Mouse (Mus musculus) ES-CJ7 (cell line): ENCODE results near the gene Iqcn.

Experiments
- DNase-seq: peaks from one replicate; pipeline ENCODE4 v3.0.0; 2011; ENCODE audit warnings: low read depth, low spot score

Iqcn gene

DNA sequence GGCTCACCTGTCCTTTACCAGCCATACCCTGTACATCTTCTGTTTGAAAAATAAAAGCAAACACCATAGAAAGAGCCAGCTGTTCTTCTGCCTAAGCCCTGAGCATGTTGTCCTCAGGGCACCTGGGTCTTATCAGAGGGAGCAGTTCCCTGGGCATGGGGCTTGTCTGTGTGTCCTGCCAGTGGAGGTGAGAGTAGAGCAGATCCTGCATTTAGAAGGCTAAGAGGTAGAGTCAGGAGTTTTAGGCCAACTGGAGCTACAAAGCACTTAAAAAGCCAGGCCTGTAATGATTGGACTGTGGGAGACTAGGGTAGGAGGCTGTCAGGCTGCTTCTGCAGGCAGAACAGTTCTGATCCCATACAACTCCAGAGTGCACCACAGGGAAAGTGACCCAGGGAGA lies 24.6 kb upstream of the Iqcn start:
- no peak for DNase-seq

- DNase-seq, result no peak
Measured at GRCm38 (mm10) chr8:70679404-70679803, 23.9 kb upstream of the Iqcn start.

GRCm38 (mm10) chr8:70680039-70680438 lies 23.2 kb upstream of the Iqcn start:
- DNase-seq, result no peak

DNA sequence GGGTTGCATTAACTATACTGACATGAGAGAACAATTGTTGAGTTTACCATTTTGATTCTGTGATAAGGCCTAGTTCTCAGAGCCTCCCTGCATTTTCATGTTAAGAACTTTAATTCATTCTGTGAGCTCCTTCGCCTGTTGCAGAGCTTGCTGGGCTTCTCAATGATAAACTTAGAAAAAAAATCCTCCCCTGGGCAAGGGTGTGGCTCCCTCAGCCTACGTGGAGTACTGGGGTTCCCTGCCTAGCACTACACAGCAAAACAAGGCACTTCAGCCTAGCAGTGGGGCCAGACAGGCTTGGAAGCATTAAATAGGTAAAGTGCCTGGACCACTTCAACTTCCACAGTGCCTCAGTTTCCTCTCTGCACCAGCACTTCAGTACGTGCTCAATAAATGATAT lies 21.8 kb upstream of the Iqcn start:
- DNase-seq, result no peak

GRCm38 (mm10) chr8:70682193-70682592 lies 21.1 kb upstream of the Iqcn start:
- peak; percentile 72 for DNase-seq

GRCm38 (mm10) chr8:70682692-70683091 lies 20.6 kb upstream of the Iqcn start:
- no peak for DNase-seq

GRCm38 (mm10) chr8:70684291-70684690 lies 19.0 kb upstream of the Iqcn start:
- no peak for DNase-seq

GRCm38 (mm10) chr8:70687576-70687975 lies 15.7 kb upstream of the Iqcn start:
- DNase-seq, result no peak

GRCm38 (mm10) chr8:70688136-70688535 lies 15.1 kb upstream of the Iqcn start:
- DNase-seq, result no peak

DNA sequence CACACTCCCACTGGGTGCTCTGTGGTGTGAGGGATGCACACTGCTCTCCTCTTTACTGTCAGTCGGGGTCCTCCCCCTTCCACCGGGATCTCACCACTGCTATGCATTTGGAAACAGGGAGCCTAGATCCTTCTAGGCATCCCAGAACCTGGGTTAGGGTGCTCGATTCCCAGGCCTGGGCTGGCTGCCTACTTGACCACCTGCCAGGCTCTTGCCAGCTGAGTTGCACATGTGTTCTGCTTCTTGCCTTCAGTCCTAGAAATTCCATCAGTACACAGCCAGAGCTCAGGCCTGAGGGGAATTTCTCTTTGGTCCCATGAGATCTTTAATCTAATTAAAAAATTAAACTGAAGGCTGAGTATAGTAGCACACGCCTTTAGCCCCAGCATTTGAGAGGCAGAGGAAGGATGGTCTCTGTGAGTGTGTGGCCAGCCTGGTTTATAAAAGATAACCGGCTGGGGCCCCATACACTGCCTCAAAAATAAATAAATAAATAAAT lies 13.3 kb upstream of the Iqcn start:
- no peak for DNase-seq

DNA sequence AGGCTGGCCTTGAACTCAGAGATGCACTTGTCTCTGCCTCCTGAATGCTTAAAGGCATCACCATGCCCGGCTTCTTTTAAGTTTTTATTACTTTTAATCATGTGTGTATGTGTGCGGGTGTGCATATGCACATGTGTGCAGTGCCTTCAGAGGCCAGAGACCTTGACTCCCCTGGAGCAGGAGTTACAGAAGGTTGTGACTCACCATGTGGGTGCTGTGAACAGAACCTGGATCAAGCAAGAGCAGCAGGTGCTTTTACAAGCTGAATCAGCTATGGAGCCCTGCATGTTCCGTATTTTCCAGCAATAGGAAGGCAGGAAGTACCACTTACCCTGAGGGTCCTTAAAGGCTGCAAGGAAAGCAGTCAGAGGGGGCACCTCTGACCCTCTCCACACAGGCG lies 12.0 kb upstream of the Iqcn start:
- DNase-seq, result no peak

DNA sequence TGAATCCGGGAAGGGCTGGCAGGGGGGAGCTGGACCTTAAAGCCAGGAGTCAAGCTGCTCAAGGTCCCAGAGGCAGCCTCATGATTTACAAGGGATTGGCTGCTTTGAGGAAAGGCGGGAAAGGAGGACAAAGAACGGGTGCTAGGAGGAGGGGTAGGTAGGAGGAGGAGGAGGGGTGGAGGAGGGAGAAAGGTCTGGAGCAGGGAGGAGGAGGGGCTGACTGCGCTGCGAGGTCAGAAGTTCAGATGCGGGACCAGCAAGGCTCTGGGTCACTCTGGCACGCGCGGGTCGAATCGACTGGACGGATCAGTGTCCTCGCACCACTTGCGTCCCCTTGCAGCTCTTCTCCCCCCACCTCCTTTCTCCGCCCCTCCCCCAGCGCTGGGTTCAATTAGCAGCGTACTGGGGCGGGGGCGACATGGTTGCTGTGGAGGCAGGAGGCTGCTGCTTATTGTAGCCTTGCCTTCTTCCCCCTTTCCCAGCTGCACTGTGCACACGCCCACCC lies 11.5 kb upstream of the Iqcn start:
- peak; percentile 95 for DNase-seq

DNA sequence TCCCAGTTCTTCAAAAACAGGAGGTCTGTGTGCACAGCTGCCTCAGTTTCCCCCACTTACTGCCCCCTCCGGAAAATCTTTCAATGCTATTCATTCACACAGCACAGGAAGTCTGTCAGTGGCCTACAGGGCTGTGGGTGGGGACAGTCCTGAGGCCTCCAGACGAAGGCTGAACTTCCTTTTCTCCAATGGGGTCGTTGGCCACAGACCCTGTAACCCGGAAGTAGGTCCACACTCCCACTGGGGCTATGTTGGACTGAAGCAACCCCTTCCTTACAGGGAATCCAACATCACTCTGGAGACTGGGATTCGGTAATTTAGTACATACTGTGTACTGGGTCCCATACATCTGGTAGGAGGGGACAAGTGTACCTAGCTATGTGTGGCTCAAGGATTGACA lies 9.6 kb upstream of the Iqcn start:
- DNase-seq, result no peak

DNA sequence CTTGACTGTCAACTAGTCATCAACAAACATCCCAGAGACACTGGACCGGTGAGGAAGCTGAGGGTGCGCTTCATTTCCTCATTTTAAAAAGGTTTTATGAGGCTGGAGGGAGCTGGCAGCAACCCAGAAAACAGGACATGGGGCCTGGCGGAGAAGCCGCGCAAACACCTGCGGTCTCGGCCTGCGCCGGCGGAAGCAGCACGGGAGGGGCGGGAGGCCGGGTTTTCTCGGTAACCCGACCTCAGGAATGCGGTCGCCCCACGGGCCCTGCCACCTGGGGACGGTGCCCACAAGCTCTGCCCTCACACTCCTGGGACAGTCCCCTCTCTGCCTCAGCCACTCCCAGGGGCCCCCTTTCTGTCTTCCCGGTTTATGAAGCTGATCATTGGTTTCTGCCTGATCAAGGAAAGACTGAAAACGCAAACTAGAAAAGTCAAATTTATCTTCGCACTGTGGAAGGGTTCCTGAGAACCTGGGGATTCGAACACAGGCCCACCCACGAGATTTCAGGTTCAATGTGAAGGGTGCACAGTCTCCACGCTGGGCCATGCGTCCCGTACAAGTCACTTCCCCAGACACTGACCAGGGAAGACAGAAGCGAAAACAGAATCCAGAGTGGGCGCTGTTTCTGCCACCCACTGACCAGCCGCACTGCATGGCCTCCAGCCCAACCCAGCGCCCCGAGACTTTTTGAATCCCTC lies 7.8 kb upstream of the Iqcn start:
- no peak for DNase-seq

- peak; percentile 91 for DNase-seq
Measured at GRCm38 (mm10) chr8:70696019-70696885, 7.0 kb upstream of the Iqcn start.

DNA sequence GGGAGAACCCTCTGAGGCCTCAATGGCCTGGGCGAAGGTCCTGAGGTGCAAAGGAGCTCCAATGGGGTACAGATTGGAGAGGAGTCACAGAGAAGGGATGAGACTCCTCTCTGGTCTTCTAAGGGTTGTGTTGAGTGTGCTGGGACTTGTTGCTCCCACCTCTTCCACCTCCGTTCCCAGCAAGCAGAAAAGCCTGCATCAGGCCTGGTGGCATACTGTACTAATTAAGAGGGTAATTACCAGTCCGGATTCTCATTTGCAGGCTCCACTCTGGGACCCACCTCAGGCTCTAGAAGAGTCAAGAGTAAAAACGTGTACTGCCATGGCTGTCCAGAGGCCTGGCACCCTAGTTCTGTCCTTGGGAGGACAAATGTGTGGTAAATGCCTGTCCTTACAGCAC lies 6.3 kb upstream of the Iqcn start:
- no peak for DNase-seq

DNA sequence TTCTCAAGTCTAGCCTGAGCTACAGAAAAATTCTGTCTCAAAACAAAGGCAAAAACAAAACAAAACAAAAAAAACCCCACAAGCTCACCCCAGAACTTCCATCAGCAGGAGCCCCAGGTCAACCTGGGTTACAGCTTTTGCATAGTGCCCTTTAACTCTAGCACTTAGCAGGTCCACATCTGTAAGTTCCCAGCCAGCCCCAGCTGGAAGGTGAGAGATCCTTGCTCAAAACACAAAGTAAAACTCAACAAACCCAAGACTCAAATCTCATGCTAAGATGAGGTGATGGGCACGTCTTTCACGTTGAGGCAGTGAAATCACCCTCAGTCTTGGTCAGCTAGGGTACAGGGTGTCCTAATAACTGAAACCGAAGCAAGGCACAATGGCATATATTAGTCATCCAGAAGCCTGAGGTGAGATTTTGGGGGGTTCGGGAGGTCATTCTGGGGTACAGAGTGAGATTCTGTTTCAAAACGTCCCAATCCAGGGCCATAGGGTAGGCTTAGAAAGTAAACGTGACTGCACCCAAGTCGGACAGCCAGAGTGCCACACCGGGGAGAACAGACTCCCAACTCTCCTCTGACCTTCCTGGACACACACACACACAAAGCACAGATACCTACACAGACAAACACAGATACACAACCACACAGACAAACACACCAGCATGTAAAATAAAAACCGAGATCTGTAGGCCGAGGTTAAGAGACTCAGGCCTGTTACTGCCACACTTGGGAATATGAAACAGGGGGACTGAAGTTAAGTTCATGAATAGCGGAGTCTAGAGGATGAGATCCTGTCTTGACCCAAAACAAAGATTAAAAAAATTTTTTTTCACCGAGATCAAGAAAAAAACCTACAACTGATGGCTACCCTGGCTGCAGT lies 5.6 kb upstream of the Iqcn start:
- DNase-seq, result no peak

- DNase-seq, result peak; percentile 100
Measured at GRCm38 (mm10) chr8:70698310-70699109, 4.7 kb upstream of the Iqcn start, which contains the start of gene Jund. TSS of gene Jund (plus strand) at chr8:70698949.

DNA sequence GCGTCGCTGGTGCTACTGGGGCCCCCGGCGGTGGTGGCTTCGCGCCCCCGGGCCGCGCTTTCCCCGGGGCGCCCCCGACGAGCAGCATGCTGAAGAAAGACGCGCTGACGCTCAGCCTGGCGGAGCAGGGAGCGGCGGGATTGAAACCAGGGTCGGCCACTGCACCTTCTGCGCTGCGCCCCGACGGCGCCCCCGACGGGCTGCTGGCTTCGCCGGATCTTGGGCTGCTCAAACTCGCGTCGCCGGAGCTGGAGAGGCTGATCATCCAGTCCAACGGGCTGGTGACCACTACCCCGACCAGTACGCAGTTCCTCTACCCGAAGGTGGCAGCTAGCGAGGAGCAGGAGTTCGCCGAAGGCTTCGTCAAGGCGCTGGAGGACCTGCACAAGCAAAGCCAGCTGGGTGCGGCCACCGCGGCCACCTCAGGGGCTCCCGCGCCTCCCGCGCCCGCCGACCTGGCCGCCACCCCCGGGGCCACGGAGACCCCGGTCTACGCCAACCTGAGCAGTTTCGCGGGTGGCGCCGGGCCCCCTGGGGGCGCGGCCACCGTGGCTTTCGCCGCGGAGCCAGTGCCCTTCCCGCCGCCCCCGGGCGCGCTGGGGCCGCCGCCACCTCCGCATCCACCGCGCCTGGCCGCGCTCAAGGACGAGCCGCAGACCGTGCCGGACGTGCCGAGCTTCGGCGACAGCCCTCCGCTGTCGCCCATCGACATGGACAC lies 4.0 kb upstream of the Iqcn start:
- DNase-seq, result peak; percentile 50
